Mouse (Mus musculus) intestine, embryonic 14.5 days (tissue): Measurements from ENCODE around the gene Efemp2. TPM values are rescaled to one million over a fixed set of nuclear protein-coding genes. Genes with fewer than 3 reads are reported as not detected.

Source experiments
- ATAC-seq: fragments of 200-750 bp; cut with Nextera tagmentation; replicated peaks from 2 replicates; pipeline ENCODE4 v1.8.0; 2017; ENCODE audit warnings: low read depth, moderate number of reproducible peaks, moderate TSS enrichment, moderate library complexity; ENCODE audit not compliant: low FRiP score, low TSS enrichment
- DNase-seq: peaks from one replicate; pipeline ENCODE4 v3.0.0-alpha.2; 2018; ENCODE audit warnings: low spot score
- H3K27ac ChIP-seq: fragments of 300-500 bp; sonication (generic); 2 replicates; pipeline ENCODE4 v1.5.1; 2014; ENCODE audit warnings: low read depth, mild to moderate bottlenecking, control low read depth
- H3K27me3 ChIP-seq: fragments of 300-500 bp; sonication (generic); replicated peaks from 2 replicates; pipeline ENCODE4 v1.6.1; 2014; ENCODE audit warnings: low read length, control low read depth; ENCODE audit not compliant: control insufficient read depth, insufficient read depth
- H3K36me3 ChIP-seq: fragments of 300-500 bp; sonication (generic); 2 replicates; pipeline ENCODE4 v1.6.1; 2014; ENCODE audit warnings: low read length, control low read depth; ENCODE audit not compliant: control insufficient read depth, insufficient read depth
- H3K4me1 ChIP-seq: fragments of 300-500 bp; sonication (generic); replicated peaks from 2 replicates; pipeline ENCODE4 v1.6.1; 2014; ENCODE audit warnings: low read length, control low read depth, mixed read lengths; ENCODE audit not compliant: control insufficient read depth, insufficient read depth
- H3K4me2 ChIP-seq: fragments of 300-500 bp; sonication (generic); 2 replicates; pipeline ENCODE4 v1.6.1; 2014; ENCODE audit warnings: low read length
- H3K4me3 ChIP-seq: fragments of 300-500 bp; sonication (generic); 2 replicates; pipeline ENCODE4 v1.5.1; 2014; ENCODE audit warnings: low read depth, low read length, control low read depth, mixed read lengths
- H3K9ac ChIP-seq: fragments of 300-500 bp; sonication (generic); 2 replicates; pipeline ENCODE4 v1.6.1; 2014; ENCODE audit warnings: mild to moderate bottlenecking, low read length
- H3K9me3 ChIP-seq: fragments of 300-500 bp; sonication (generic); 2 replicates; pipeline ENCODE4 v1.6.1; 2016; ENCODE audit warnings: low read length, control low read depth; ENCODE audit not compliant: control insufficient read depth
- WGBS: fragments of 180-500 bp; shearing (Covaris S2); extraction: QIAGEN DNeasy Blood & Tissue Kit; methylation state at CpG from one replicate; pipeline ENCODE4 v1.1.7; 2014; 5-methylcytosine and 5-hydroxymethylcytosine counted together
- polyA plus RNA-seq: library from polyadenylated mRNA; unstranded; fragments of >200 nt; fragmentation: Nextera tagmentation; extraction: Ambion mirVana; gene quantifications from 2 replicates; pipeline ENCODE4 v1.2.1, GENCODE M21; 2014

Efemp2 gene
- polyA plus RNA-seq, 1 experiment from 2014 or later: 136 TPM

DNA sequence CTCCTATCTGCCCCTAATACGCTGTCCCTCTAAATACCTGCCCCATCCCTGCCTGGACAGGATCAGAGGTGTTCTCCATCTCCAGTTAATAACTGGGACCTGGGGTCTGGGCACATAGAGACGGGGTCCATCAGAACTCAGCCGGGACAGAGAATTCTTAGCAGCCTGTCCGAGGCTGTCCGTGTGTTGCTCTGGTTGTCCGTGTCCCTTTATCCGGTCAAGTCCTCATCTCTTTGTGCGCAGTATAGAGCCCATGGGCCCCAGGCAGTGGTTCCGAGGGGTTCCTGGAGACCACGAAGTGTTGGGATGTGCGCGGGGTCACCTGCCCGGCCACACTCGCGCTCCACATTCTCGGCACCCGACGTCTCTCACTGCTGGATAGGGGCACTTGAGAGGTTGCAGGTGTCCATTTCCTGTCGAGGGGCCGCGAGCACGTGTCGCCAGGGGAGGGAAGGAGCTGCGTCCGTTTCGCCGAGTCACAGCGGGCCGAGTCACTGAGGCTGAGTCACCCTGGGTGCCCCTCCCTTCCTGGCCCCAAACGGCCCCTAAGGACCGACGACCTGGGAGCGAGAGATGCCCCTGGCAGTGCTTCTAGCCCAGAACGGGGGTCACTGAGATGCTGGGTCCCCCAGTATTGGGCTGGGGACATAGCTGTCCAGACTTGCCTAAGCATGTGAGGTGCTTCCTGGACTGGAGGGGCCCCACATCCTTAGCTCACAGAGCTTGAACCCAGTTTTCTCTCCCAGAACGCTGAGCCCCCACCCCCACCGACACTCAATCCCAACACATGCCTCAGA lies 25.2 kb upstream of the Efemp2 start:
- 6% methylated on average over 36 of the region's 36 CpGs for WGBS
- peaks cover 10% of the 10 kb centered on the region; the same call in 1 of the 2 replicates for H3K4me1 ChIP-seq
- DNase-seq (peak; percentile 62), ATAC-seq (0 out of 2 replicates have a peak, but pooled peaks have one; percentile 8)
- H3K27me3 ChIP-seq: peaks cover 59% of the 10 kb centered on the region
- H3K36me3 ChIP-seq: peaks cover 5% of the 10 kb centered on the region; the same call in 1 of the 2 replicates
- H3K9ac ChIP-seq: no peak overlapping the region
- peak overlapping the region; percentile 53 for H3K4me3 ChIP-seq
- no peak overlapping the region for H3K27ac ChIP-seq
- H3K9me3 ChIP-seq: no peaks in the 10 kb centered on the region; the same call in 1 of the 2 replicates
- peak overlapping the region; percentile 99 for H3K4me2 ChIP-seq

GRCm38 (mm10) chr19:5449673-5450072 lies 24.1 kb upstream of the Efemp2 start:
- no peaks in the 10 kb centered on the region; the same call in 1 of the 2 replicates for H3K9me3 ChIP-seq
- peaks cover 49% of the 10 kb centered on the region for H3K27me3 ChIP-seq
- H3K4me2 ChIP-seq: no peak overlapping the region
- no peak overlapping the region for H3K4me3 ChIP-seq
- peaks cover 17% of the 10 kb centered on the region; the same call in 1 of the 2 replicates for H3K36me3 ChIP-seq
- H3K4me1 ChIP-seq: peaks cover 11% of the 10 kb centered on the region
- no peak for DNase-seq
- H3K27ac ChIP-seq: no peak overlapping the region
- no peak for ATAC-seq
- WGBS: 88% methylated on average over 3 of the region's 3 CpGs
- H3K9ac ChIP-seq: no peak overlapping the region

GRCm38 (mm10) chr19:5451766-5452165 lies 22.0 kb upstream of the Efemp2 start:
- no peak overlapping the region for H3K27ac ChIP-seq
- ATAC-seq (no peak), DNase-seq (no peak)
- peaks cover 20% of the 10 kb centered on the region; the same call in 1 of the 2 replicates for H3K36me3 ChIP-seq
- no peak overlapping the region for H3K4me3 ChIP-seq
- no peak overlapping the region for H3K4me2 ChIP-seq
- peaks cover 31% of the 10 kb centered on the region for H3K4me1 ChIP-seq
- 72% methylated on average over 6 of the region's 6 CpGs for WGBS
- H3K9ac ChIP-seq: no peak overlapping the region
- H3K27me3 ChIP-seq: peaks cover 39% of the 10 kb centered on the region
- H3K9me3 ChIP-seq: no peaks in the 10 kb centered on the region; the same call in 1 of the 2 replicates

DNA sequence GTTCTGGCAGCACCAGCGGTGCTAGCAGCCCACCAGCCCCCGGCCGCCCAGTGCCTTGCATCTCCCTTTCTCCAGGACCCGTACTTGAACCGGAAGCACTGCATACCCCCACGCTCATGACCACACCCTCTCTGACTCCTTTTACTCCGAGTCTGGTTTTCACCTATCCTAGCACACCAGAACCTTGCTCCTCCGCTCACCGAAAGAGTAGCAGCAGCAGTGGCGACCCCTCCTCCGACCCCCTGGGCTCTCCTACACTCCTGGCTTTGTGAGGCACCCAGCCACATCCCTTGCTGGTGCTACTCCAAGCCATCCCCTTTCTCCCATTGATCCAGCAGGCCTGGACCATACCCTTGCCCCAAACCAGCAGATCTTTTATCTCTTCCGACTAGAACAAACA lies 18.7 kb upstream of the Efemp2 start:
- Histone ChIP-seq H3K4me2 (peak overlapping the region; percentile 94), H3K9me3 (no peaks in the 10 kb centered on the region), H3K27ac (no peak overlapping the region), H3K4me3 (peak overlapping the region; percentile 72; the same call in 1 of the 2 replicates), H3K36me3 (peaks cover 20% of the 10 kb centered on the region; the same call in 1 of the 2 replicates), H3K4me1 (peaks cover 26% of the 10 kb centered on the region), H3K27me3 (peaks cover 7% of the 10 kb centered on the region), H3K9ac (no peak overlapping the region)
- no peak for ATAC-seq
- DNase-seq: no peak
- 76% methylated on average over 12 of the region's 12 CpGs for WGBS

- peak overlapping the region; percentile 75 for H3K9ac ChIP-seq
- peaks cover 1% of the 10 kb centered on the region for H3K27me3 ChIP-seq
- DNase-seq: no peak
- H3K27ac ChIP-seq: no peak overlapping the region
- peak overlapping the region; percentile 94 for H3K4me2 ChIP-seq
- H3K36me3 ChIP-seq: peaks cover 20% of the 10 kb centered on the region; the same call in 1 of the 2 replicates
- peaks cover 26% of the 10 kb centered on the region for H3K4me1 ChIP-seq
- H3K9me3 ChIP-seq: no peaks in the 10 kb centered on the region
- ATAC-seq: no peak
- WGBS: 53% methylated on average over 8 of the region's 8 CpGs
- peak overlapping the region; percentile 72 for H3K4me3 ChIP-seq
Measured at GRCm38 (mm10) chr19:5455568-5455967, 18.2 kb upstream of the Efemp2 start.

DNA sequence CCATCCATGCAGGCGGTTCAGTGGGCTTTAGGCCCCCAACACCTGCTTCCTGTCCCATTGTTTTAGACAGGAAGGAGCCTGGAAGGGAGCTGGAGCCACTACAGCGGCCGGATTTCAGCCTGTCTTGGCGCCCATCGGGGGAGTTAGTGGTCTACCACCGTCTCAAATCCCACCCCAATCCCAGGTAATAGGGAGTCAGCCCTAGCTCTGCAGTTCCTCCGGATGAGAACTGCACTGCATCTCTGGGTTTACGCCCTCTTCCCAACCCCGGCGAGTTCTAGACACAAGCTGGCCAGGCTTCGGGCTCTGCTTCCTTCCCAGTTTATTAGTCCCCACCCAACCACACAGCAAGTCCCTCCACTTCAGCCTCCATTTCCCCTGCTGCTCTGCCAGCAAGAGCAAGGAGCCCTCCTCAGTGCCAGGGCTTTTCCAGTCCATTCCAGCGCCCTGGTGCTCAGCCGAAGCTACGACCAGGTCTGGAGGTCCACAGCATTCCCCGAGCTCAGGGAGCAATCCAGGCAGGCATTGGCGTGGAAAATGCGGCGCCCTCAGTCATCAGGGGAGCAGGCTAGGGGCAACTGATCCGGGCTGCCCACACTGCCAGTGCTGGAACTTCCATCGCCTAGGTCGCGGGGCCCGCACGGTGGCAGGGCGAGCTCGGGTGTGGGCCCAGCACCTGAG lies 17.4 kb upstream of the Efemp2 start:
- peak overlapping the region; percentile 84 for H3K27ac ChIP-seq
- DNase-seq (peak; percentile 69), ATAC-seq (peak; percentile 20; the same call in 1 of the 2 replicates)
- peak overlapping the region; percentile 75 for H3K9ac ChIP-seq
- peak overlapping the region; percentile 72 for H3K4me3 ChIP-seq
- WGBS: 2% methylated on average over 26 of the region's 26 CpGs
- H3K9me3 ChIP-seq: no peaks in the 10 kb centered on the region
- peak overlapping the region; percentile 94 for H3K4me2 ChIP-seq
- H3K27me3 ChIP-seq: no peaks in the 10 kb centered on the region
- H3K36me3 ChIP-seq: peaks cover 20% of the 10 kb centered on the region; the same call in 1 of the 2 replicates
- H3K4me1 ChIP-seq: peaks cover 32% of the 10 kb centered on the region

- ATAC-seq (peak; percentile 89), DNase-seq (peak; percentile 93)
- Histone ChIP-seq H3K4me1 (peaks cover 37% of the 10 kb centered on the region), H3K36me3 (peaks cover 20% of the 10 kb centered on the region; the same call in 1 of the 2 replicates), H3K27ac (peak overlapping the region; percentile 84), H3K27me3 (no peaks in the 10 kb centered on the region), H3K4me2 (peak overlapping the region; percentile 94), H3K9me3 (no peaks in the 10 kb centered on the region), H3K4me3 (peak overlapping the region; percentile 72), H3K9ac (peak overlapping the region; percentile 75)
- under 1% methylated on average over 70 of the region's 70 CpGs for WGBS
Measured at GRCm38 (mm10) chr19:5456922-5457745, 16.6 kb upstream of the Efemp2 start.
